Mouse (Mus musculus): ENCODE results near the gene 1700020A23Rik.

The 1700020A23Rik gene

DNA sequence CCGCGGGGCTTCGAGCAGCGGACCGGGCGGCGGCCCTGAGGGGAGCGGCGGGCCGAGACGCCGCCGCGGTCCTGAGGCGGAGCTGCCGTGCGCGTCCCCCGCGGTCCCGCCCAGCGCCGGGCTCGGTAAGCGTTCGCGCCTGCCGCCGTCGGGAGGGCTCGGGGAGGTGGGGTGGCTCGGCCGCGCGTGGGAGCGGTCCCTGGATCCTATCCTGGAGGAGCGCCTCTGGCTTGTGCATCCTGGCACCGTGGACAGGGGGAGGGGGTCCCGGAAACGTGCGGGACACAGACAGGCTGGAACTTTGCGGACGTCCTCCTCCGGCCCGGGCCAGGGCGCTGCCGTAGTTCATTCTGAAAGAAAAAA, 45.4 kb downstream of the 1700020A23Rik start:
- no peak for DNase-seq (ENCODE audit: low read depth, low spot score)

DNA sequence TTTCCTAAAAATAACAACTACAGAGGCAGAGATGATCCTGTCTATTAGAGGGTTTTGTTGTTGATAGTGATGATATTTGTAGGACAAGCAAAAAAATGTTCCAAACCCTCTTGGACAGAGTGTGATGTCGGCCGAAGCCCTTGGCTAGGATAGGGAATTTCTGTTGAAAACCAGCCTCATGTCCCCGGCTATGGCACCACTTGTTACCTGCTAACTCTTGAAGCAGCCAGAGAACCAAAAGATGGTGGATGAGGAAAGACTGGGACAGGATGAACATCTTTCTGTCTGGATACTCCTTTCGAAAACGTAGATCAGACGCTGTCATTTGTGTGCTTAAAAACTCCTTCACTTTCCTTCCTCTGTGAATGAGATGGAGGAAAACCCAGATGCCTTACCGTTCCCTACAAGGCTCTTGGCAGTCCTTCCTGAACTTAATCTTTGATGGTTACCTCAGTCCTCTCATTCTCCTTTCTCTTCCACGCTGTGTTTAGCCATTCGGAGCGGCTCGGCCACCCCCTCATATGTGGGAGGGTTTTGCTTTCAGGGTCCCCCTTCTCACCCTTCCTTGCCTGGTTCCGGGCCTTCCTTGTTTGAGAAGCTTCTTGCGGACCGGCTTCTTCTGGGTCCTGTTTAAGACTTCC, 46.1 kb downstream of the 1700020A23Rik start:
- DNase-seq (ENCODE audit: low read depth, low spot score), result no peak

DNA sequence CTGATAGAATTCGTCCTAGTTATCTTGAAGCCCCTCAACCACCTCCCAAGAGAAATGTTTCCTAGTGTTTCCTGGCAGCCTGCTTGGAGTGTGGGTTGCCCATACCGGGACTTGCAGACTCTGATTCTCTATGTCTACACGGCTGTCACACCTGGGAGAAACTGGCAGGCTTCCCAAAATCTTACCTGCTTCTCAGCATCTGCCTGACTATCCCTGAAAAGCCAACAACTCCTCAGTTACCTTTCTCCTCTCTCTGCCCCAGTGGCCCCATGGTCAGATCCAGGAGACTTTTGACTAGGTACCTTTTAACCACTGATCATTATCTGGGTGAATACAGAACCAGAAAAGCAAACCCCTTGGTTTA, 46.6 kb downstream of the 1700020A23Rik start:
- DNase-seq (ENCODE audit: low read depth, low spot score), result peak; percentile 17

DNA sequence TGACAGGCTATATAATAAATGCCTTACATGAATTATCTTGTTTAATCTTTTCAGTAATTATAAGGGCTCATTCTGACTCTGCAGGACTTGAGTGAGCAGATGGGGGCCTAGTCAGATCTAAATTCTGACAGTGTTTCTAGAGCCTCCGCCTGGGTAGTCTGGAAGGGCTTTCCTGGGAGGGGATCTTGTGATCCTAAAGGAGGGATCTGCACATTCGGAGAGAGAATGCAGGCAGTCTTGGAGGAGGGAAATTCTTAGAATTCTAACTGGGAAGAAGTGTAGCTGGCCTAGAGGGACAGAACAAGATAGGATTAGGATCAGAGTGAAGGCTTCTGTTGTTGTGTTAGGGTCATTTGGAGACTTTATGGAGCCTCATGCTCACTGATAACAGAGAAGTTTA, 47.2 kb downstream of the 1700020A23Rik start:
- DNase-seq (ENCODE audit: low read depth, low spot score), result no peak

DNA sequence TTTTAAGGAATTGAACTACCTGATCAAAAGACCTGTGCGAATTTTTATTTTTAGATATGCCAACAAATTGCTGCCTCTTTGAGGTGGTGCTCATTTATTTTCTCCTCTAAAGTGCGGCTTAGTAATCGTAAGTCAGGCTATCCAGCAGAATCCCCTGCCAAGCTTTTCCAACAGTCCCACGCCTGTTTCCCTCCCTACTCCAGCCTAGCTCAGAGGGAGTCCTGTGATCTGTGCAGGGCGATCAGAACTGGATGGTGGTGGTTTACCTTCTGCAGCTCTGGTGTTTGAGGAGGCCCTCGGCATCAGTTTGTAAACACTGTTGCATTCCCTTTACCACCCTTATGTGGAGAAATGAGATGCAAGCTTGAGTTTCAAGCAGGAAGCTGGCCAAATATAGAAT, 48.4 kb downstream of the 1700020A23Rik start:
- no peak for DNase-seq (ENCODE audit: low read depth, low spot score)

DNA sequence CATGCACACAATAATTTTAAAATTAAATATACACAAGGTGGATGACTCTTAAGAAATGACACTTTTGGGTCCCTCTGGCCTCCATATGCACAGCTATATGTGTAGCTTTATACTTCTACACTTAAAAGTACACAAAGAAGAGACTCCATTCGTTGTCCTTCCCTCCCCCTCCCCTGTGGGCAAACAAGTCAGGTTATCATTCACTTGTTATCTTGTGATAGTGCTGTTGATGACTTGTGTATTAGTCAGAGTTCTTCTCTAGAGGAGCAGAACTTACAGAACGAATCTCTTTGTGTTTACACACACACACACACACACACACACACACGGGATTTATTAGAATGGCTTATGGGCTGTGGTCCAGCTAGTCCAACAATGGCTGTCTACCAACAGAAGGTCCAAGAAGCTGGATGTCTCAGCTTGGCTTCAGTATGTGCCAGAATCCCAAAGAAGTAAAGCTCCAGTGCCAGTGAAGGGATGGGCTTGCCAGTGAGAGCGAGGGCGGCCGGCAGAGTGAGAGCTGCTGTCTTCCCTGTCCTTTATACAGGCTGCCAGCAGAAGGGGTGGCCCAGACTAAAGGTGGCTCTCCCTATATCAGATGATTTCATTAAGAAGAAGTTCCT, 49.8 kb downstream of the 1700020A23Rik start:
- DNase-seq (ENCODE audit: low read depth, low spot score), result no peak

Measured in CD4-positive helper T cell, adult 2 months (primary cell).